Mouse (Mus musculus) stomach, embryonic 16.5 days (tissue): ENCODE measurements around the gene Irak4. TPM values are rescaled to one million over a fixed set of nuclear protein-coding genes. Genes with fewer than 3 reads are reported as not detected.

Source experiments
- ATAC-seq: fragments of 200-750 bp; cut with Nextera tagmentation; 2 replicates; pipeline ENCODE4 v1.8.0; 2017; ENCODE audit warnings: moderate number of reproducible peaks, moderate TSS enrichment; ENCODE audit not compliant: insufficient read depth, low FRiP score
- H3K27ac ChIP-seq: fragments of 300-500 bp; sonication (generic); 2 replicates; pipeline ENCODE4 v1.5.1; 2014; ENCODE audit warnings: low read length
- H3K27me3 ChIP-seq: fragments of 300-500 bp; sonication (generic); 2 replicates; pipeline ENCODE4 v1.6.1; 2014; ENCODE audit warnings: low read length, control low read depth, mixed read lengths; ENCODE audit not compliant: control insufficient read depth, insufficient read depth
- H3K36me3 ChIP-seq: fragments of 300-500 bp; sonication (generic); 2 replicates; pipeline ENCODE4 v1.6.1; 2014; ENCODE audit warnings: low read length; ENCODE audit not compliant: control insufficient read depth, insufficient read depth
- H3K4me1 ChIP-seq: fragments of 300-500 bp; sonication (generic); 2 replicates; pipeline ENCODE4 v1.6.1; 2014; ENCODE audit warnings: low read length, control low read depth, mixed read lengths; ENCODE audit not compliant: control insufficient read depth, insufficient read depth
- H3K4me2 ChIP-seq: fragments of 300-500 bp; sonication (generic); 2 replicates; pipeline ENCODE4 v1.6.1; 2014; ENCODE audit warnings: low read depth, low read length, mixed read lengths
- H3K4me3 ChIP-seq: fragments of 300-500 bp; sonication (generic); replicated peaks from 2 replicates; pipeline ENCODE4 v1.5.1; 2014; ENCODE audit warnings: mild to moderate bottlenecking, low read length
- H3K9ac ChIP-seq: fragments of 300-500 bp; sonication (generic); 2 replicates; pipeline ENCODE4 v1.6.1; 2014; ENCODE audit warnings: low read length
- H3K9me3 ChIP-seq: fragments of 300-500 bp; sonication (generic); replicated peaks from 2 replicates; pipeline ENCODE4 v1.6.1; 2016; ENCODE audit warnings: low read length, control low read depth; ENCODE audit not compliant: control insufficient read depth
- WGBS: fragments of 180-500 bp; shearing (Covaris S2); extraction: QIAGEN DNeasy Blood & Tissue Kit; methylation state at CpG from one replicate; pipeline ENCODE4 v1.1.7; 2014; 5-methylcytosine and 5-hydroxymethylcytosine counted together
- polyA plus RNA-seq: library from polyadenylated mRNA; unstranded; fragments of >200 nt; fragmentation: Nextera tagmentation; extraction: Ambion mirVana; gene quantifications from 2 replicates; pipeline ENCODE4 v1.2.1, GENCODE M21; 2015

Irak4 gene
- polyA plus RNA-seq, 1 experiment from 2014 or later: 15.2 TPM

DNA sequence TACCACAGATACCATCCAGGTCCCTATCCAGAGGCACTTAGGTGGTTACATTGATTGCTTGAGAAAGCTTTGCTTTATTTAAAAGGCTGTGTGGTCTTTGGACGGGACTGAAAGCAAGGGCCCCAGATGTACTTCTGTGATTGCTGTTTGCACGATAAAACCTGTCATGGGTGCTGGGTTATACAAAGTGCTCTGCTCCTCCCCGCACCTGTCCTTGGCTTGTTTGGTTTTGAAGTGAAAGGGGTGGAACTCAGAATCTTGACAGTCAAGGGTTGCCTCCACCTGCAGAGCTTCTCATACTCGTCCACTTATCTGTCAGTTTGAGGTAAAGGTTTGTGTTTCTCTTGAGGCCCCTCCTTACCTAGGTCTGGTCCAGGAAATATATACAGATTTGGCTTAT, 87.1 kb downstream of the Irak4 start:
- Histone ChIP-seq H3K4me2 (no peak overlapping the region), H3K4me3 (no peak overlapping the region), H3K36me3 (no peaks in the 10 kb centered on the region), H3K27me3 (peaks cover 16% of the 10 kb centered on the region), H3K9ac (no peak overlapping the region), H3K4me1 (no peaks in the 10 kb centered on the region), H3K27ac (no peak overlapping the region), H3K9me3 (no peaks in the 10 kb centered on the region)
- 56% methylated on average over 4 of the region's 4 CpGs for WGBS
- no peak for ATAC-seq

Other genes starting within 250 kb of the Irak4 start
- gene Adamts20, start 78.2 kb upstream of the Irak4 start, polyA plus RNA-seq: 0.95 and 2.1 TPM in 2 replicates
- gene Pus7l, start 96 bp upstream of the Irak4 start, polyA plus RNA-seq: 7.7 and 8.9 TPM in 2 replicates
- 94.9 and 103 TPM in 2 replicates for gene Twf1, start 46.2 kb downstream of the Irak4 start, polyA plus RNA-seq
- 3.8 and 4.6 TPM in 2 replicates for gene Tmem117, start 85.6 kb downstream of the Irak4 start, polyA plus RNA-seq